Mouse (Mus musculus) mouse embryonic stem cell (cell line): ENCODE measurements around the gene Wnk1.
"Not testable (repeated sequence)": the region's sequence is repeated elsewhere in the genome, so short reads cannot be mapped to it uniquely, and the experiment has no call there.

Source experiments
- in situ Hi-C, 2 experiments: fragments of 300-500 bp; cut with MboI; formaldehyde crosslinking; loops; 1 replicate in 1 of 2; 3 replicates in 1 of 2; pipeline ENCODE4 v1.14.3; 2019 to 2020; ENCODE audit warnings: low sequenced_read_pairs in 2 of 2, low pct_unique_long_range_greater_than_20kb in 1 of 2, mixed read lengths in 1 of 2; ENCODE audit not compliant: unreplicated experiment in 1 of 2

Wnk1 gene

DNA sequence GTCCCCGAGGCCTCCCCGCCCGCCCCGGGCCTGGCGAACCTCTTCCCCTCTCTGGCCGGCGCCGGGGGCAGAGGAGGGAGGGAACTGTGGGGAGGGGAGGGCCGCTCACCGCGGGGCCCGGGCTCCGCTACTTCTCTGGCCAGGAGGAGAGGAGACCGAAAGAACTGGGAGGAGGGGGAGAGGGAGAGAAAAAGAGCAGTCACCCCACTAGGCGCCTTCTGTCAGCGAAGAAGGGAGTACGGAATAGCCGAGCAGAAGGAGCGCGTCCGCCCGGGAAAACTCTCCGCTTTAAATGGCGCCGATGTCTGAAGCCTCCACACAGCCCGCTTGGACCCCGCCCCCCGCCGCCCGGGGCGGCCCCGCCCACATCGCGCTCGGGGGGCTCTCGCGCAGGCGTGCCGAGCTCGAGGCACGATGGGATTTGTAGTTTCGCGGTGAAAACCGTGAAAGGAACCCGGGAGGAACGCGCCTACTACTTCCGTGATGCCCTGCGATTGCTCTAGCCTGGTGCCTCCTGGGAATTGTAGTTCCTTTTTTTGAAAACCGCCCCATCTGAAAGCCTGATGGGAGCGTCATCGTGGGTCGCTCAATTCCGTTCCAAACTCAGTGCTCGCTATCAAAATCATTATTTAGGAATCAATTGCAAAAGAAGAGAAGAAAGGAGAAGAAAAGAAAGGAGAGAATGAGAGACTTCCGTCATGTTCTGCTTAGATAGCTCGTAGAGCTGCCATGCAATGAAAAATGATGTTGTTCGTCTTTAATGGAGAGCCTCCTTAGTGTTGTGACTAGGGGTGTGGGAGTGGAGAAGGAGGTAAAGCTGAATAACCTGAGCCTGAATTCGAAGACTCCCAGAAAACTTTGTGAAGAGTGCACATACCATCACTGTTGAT is at the start of gene Wnk1:
Wnk1 (minus strand) TSS at position 307 of the 890 bp plus-strand sequence.
- in situ Hi-C loops: loop anchor here in 1 of 2 experiments (25.0 kb wide), 1 partner anchor 149 kb away; no protein-coding TSS in a partner anchor

DNA sequence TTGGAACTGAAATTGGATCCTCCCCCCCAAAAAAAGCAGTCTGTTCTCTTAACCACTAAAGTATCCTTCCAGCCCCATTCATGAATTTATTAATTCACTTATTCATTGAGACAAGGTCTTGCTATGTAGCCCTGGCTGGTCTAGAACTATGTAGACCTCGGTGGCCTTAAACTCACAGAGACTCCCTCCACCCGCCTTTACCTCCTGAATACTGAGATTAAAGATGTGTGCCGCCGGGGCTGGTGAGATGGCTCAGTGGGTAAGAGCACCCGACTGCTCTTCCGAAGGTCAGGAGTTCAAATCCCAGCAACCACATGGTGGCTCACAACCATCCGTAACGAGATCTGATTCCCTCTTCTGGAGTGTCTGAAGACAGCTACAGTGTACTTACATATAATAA is 48.6 kb upstream of the Wnk1 start:
- in situ Hi-C loops: not testable (repeated sequence)

DNA sequence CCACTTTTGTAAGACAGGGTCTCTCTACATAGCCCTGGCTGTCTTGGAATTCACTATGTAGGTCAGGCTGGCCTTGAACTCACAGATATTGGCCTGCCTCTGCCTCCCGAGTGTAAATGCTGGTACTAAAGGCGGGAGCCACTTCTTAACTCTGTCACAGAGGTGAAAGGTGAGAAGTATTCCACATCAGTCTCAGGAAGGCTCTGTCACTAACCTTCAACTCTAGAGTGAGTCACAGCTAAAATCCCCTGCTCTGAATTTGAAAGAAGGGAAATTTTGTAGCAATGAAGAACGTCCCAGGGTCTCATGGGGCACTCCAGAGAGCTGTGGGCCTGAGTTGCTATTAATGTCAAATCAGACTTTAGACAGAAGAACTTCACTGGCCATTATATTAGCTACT is 47.4 kb upstream of the Wnk1 start:
- in situ Hi-C loops: no loop called here

DNA sequence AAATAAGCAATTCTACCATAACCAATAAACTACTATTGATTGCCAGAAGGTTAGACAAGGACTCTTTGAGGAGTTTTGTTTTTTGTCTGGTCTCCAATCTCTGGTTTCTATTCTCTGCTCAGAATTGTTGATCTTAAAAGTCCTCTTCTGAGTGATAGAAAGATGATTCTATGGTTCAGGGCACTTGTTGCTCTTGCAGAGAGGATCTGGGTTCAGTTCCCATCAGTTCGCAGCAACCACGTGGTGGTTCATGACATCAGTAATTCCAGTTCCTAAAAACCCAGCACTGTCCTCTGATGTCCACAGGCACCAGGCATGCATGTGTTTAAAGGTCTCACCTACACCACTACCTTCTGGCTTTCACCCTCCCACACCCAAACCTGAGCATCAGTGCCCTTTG is 46.5 kb upstream of the Wnk1 start:
- in situ Hi-C loops: no loop called here

DNA sequence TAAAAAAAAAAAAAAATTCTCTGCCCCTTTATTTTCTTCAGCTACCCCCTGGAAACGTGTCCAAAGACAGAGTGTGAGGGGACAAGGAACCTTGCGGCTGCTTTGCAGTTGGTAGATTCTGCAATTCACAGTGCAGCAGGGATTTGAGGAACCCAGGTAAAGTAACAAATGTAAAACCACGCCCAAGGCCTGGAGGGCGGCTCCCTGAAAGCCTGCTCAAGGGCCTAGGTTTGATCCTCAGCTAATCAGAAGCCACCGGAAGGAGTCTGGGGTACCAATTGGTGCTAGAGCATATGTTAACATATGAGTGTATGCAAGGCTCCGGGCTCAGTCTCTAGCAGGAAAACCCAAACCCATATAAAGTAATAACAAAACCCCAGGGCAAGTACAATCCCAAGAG is 45.0 kb upstream of the Wnk1 start:
- in situ Hi-C loops: no loop called here

DNA sequence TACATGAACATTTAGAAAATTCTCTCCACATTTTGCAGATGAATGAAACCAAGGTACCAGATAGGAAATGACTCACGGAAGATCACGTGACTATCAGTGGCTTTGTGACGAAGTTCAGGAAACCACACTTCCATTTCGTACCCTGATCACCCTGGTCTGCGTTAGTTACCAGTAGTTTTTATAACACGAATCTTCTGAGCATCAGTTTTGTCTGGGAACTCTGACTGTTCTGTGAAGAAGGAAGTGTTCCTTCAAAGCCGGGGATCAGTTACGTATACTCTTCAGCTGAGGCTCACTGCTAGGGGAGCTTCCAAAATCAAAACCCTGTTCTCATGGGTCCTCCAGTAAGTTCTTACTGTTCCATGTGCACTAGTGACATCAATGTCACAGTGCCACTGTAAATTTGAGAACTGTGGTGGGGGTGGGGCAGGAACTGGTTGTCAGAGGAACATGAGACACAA is 44.5 kb upstream of the Wnk1 start:
- in situ Hi-C loops: no loop called here

DNA sequence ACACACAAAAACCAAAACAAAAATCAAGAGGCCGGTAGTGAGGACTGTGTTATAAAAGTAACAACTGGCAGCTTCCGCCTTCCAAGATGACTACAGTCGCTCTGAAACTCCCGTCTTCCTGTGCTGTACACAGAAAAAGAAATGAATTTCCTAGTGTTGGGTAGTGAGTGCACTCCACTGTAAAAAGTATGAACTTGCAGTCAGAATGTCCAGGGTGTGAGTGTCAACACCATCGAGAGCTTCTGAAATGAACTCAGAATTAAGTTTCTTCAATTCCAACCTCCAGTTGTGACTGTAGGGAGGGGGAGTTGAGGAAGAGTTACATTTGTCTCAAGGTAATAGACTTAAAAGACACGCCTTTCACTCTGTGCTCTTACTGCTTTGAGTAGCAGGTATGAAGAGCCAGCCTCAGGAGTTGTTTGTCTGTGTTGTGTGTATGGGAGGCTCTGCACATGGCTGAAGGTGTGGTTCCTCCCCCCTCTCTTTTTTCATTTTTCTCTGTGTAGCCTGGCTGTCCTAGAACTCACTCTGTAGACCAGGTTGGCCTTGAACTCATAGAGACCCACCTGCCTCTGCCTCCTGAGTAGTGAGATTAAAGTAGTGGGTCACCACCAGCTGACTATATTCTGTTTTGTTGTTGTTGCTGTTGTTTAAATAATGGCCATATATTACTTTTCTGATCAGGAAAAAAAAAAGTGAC is 43.9 kb upstream of the Wnk1 start:
- in situ Hi-C loops: no loop called here

DNA sequence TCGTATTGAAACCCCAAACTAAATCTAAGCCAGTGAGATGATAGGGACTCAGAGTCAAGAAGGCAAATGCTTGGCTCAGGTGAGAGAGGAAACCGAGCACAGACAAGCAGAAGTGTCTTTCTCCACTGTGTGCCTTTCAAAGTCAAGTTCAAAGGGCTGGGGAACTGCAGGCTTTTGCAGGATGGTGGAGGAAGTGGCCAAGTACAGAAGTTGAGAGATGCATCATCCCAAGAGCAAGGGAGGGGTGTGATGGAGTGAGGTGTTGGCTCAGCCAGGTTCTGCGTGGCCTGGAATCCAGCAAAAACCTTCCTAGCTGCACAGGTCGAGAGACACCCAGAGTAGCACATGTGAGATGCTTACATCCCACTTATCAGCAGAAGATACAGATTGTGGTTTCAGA is 43.0 kb upstream of the Wnk1 start:
- in situ Hi-C loops: no loop called here

DNA sequence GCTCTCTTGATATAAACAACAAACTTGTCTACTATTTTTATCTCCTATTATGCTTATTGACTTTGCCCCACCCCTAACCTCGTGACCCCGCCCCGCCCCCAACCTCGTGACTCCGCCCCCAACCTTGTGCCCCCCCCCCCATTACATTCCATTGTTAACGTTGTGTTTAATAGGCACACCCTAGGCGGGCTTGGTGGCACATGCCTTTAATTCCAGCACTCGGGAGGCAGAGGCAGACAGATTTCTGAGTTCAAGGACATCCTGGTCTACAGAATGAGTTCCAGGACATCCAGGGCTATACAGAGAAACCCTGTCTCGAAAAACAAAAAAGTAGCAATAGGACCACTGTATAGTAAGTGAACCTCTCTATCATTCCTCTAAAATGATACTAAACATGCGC is 41.1 kb upstream of the Wnk1 start:
- in situ Hi-C loops: no loop called here

DNA sequence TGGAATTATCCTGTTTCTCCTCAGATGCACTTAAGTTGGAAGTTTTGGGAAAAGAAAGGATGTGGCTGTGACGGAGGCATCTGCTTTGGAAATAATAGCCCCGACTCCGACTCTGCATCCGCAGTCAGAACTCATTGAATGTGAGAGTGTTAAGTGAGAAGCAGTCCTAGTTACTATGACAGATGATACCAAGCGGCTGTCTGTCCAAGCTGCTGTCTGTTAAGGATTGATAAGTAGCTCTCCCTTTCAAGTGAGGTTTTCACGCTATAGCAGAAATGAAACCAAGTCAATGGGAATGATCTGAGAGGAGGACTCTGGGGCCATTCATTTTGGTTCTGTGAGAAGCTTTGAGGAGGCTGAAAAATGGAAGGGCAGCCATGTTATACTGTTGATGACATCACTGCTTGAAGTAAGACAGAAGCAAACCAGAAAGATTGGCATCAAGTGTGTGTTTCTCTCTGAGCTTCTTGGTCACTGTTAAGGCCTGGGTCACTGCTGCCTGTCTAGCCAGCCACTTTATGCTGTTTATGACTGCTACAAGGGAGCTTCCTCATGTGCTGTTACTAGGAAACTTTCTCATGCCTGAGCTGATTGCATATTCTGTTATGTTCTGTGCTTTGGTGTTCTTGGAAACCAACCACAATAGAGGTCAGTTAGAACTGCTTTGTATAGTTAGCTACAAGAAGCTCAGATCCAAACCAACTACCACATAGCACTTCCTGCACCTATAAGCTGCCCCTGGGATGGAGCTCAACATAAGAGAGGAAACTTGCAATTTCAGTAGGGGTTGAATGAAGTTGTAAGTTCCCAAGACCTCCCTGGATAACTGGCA is 38.4 kb upstream of the Wnk1 start:
- in situ Hi-C loops: no loop called here

DNA sequence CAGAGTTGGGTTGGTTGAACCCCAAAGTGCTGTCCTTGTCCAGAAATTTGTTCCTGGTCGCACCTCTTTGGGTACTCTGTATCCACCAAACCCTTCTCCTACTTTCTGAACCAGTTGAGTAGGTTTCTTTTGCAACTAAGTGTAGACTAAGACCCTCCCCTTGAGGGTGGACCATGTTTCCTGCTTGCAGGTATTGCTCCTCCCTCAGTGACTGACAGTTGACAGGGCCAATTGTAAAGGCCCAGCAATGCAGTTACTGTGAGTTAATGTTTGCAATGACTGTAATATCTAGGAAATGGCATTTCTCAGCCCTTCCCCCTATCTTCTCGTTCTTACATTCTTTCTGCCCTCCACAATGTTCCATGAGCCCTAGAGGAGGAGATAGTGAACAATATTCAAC is 34.2 kb upstream of the Wnk1 start:
- in situ Hi-C loops: no loop called here

DNA sequence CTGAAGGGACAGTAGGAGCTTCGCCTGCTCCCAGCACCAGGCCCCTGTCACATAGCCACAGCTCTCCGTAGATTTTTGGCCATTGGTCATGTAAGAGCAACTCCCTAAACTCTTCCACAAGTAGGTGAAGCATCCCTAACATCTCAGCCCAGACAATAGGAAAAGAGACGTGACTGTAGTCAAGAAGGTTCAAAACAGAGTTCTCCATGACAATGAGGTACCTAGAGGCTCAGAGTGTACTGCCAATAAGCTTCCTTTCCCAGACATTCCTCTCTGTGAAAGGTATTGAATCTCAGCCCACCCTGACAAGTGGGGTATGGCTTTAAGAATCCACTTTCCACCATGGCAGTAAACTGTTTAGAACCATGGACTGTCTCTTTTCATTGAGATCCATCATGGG is 31.1 kb upstream of the Wnk1 start:
- in situ Hi-C loops: no loop called here

DNA sequence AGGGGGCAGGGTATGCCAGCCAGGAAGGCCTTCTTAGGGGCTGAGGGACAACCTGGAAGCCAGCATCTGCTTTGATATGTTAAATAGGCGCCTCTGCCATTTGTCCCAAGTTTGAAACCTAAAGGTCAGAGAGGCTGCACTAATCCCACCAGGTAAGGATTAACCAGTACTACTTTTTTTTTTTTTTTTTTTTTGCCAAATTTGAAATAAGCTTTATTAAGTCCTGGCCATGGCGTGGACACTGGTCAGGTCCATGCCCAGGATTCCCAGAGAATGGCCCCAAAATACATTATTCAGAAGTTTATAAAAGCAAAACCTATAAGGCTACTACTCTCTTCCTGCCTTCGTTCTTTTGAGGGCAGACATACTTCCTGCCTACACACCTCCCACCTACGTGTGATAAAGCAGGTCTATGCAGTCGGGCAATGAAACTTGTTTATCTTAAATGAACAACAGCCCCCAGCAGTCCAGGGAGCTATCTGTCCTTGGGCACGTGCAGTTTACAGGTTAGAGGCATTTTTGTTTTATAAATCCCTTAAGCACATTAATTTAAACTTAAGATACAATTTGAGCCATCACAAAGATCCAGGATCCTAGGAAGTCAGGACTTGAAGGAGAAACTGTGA is 27.2 kb upstream of the Wnk1 start:
- in situ Hi-C loops: no loop called here

DNA sequence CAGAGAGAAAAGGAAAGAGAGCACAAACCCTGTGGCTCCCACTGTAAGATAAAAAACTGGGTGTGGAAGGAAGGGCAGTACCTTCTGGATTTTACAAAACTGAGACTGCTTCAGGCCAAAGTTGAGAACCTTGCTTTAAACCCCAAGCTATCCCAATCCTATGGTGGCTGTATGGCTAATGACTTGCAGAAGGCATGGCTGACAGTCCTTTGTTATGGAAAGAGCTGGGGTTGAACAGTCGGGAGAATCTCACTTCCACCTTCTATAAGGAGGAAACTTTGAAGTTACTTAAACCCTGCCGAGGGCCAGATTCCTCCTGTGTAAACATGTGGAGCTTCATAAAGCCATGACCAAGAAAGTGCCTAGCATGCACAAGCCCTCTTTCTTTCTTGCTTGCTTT is 26.2 kb upstream of the Wnk1 start:
- in situ Hi-C loops: no loop called here

DNA sequence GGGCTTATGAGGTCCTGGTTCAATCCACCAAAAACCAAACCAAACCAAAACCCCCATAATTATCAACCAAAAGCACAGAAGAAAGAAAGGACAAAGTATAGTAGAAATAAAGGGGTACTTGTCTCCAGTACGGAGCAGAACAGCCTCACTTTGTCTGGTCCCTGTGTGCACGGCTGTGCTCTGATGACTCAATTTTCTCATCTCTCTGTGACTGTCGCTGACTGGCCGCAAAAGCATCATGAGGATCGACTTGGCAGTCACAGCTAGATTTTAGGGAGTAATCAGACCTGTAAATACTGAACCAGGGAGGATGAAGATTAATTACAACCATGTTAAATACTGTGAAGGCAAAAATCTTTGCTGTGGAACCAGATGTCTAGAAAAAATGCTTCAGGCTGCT is 24.5 kb upstream of the Wnk1 start:
- in situ Hi-C loops: no loop called here

DNA sequence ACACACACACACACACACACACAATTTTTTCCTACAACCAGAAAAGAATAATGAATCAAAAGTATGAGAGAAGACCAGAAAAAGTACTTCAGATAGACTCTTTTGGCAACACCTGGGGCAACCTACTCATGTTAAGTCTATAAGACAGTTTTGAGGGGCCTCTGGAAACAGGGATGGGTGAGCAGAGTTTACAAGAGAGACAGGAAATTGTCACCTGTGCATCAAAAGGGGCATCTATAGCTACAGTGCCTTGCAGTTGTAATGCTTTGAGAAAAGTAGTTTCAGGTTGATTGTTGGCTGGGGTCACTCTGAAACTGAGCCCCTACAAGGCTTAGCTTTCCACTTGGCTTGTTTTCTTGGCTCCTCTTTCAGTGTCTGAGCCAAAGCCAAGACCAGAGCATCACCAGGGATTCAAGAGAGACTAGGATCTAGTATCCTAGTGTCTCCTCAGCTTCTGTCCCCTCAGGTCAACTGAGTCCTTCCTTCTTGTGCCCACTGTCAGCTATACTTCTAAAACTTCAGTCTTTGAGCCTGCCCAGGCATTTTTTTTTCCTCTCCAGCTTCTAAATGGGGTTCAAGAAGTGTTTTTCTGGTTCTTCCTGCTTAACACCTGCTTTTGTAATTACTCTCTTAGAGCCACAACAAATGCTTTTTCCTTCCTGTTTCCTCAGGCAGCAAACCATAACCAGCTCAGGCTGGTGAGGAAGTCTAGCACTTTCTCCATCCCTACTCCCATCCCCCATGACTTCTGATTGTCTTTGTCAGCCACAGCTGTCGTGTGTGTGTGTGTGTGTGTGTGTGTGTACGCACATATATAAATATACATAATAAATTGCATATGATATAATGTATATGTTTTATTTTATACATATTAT is 17.4 kb upstream of the Wnk1 start:
- in situ Hi-C loops: no loop called here

DNA sequence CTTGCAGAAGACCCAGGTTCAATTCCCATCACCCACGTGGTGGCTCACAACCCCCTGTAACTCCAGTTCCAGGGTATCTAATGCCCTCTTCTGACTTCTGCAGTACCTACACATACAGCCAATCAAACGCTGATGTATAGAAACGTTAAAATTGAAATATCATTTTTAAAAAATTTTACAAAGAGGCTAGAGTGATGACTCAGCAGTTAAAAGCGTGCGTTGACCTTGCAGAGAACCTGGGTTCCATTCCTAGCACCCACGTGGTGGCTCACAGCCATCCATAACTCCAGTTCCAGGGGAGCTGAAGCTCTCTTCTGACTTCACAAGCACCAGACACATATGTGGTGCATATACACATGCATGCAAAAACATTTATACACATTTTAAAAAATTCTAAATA is 15.9 kb upstream of the Wnk1 start:
- in situ Hi-C loops: no loop called here
